Mouse (Mus musculus): Measurements from ENCODE around the gene Cfap20. TPM values are rescaled to one million over a fixed set of nuclear protein-coding genes. Genes with fewer than 3 reads are reported as not detected.
"Not testable (repeated sequence)": the region's sequence is repeated elsewhere in the genome, so short reads cannot be mapped to it uniquely, and the experiment has no call there.

The Cfap20 gene
- total RNA-seq, 2 experiments from 2014 or later = 62.1 to 62.8 TPM

GRCm38 (mm10) chr8:95424682-95425081 is 10.0 kb downstream of the Cfap20 start:
- ATAC-seq (replicated peaks; ENCODE audit: poor library complexity, severe bottlenecking) = no peak

- no peak for ATAC-seq (replicated peaks; ENCODE audit: poor library complexity, severe bottlenecking)
Observed at GRCm38 (mm10) chr8:95422193-95422810, 12.4 kb downstream of the Cfap20 start.

- ATAC-seq (replicated peaks; ENCODE audit: poor library complexity, severe bottlenecking) = peak; percentile 97
Observed at GRCm38 (mm10) chr8:95411309-95411972, 23.2 kb downstream of the Cfap20 start.

GRCm38 (mm10) chr8:95409518-95409917 is 25.2 kb downstream of the Cfap20 start:
- ATAC-seq (replicated peaks; ENCODE audit: poor library complexity, severe bottlenecking) = no peak

GRCm38 (mm10) chr8:95401091-95401490 is 33.6 kb downstream of the Cfap20 start:
- ATAC-seq (replicated peaks; ENCODE audit: poor library complexity, severe bottlenecking) = no peak

- no peak for ATAC-seq (replicated peaks; ENCODE audit: poor library complexity, severe bottlenecking)
Observed at GRCm38 (mm10) chr8:95399131-95399530, 35.5 kb downstream of the Cfap20 start.

- ATAC-seq (replicated peaks; ENCODE audit: poor library complexity, severe bottlenecking) = no peak
Observed at GRCm38 (mm10) chr8:95397201-95397600, 37.5 kb downstream of the Cfap20 start.

- 0 out of 2 replicates have a peak, but pooled peaks have one; percentile 36 for ATAC-seq (replicated peaks; ENCODE audit: poor library complexity, severe bottlenecking)
Observed at GRCm38 (mm10) chr8:95396752-95397151, 37.9 kb downstream of the Cfap20 start.

- ATAC-seq (replicated peaks; ENCODE audit: poor library complexity, severe bottlenecking) = no peak
Observed at GRCm38 (mm10) chr8:95395186-95395918, 39.3 kb downstream of the Cfap20 start.

GRCm38 (mm10) chr8:95392604-95393003 is 42.1 kb downstream of the Cfap20 start:
- 0 out of 2 replicates have a peak, but pooled peaks have one; percentile 15 for ATAC-seq (replicated peaks; ENCODE audit: poor library complexity, severe bottlenecking)

GRCm38 (mm10) chr8:95391101-95391500 is 43.6 kb downstream of the Cfap20 start:
- no peak for ATAC-seq (replicated peaks; ENCODE audit: poor library complexity, severe bottlenecking)

GRCm38 (mm10) chr8:95390312-95390711 is 44.4 kb downstream of the Cfap20 start:
- ATAC-seq (replicated peaks; ENCODE audit: poor library complexity, severe bottlenecking) = peak; percentile 20; the same call in 1 of the 2 replicates

GRCm38 (mm10) chr8:95387936-95388335 is 46.7 kb downstream of the Cfap20 start:
- no peak for ATAC-seq (replicated peaks; ENCODE audit: poor library complexity, severe bottlenecking)

GRCm38 (mm10) chr8:95387221-95387620 is 47.4 kb downstream of the Cfap20 start:
- ATAC-seq (replicated peaks; ENCODE audit: poor library complexity, severe bottlenecking) = no peak

- no peak for ATAC-seq (replicated peaks; ENCODE audit: poor library complexity, severe bottlenecking)
Observed at GRCm38 (mm10) chr8:95386037-95386436, 48.6 kb downstream of the Cfap20 start.

- ATAC-seq (replicated peaks; ENCODE audit: poor library complexity, severe bottlenecking) = no peak
Observed at GRCm38 (mm10) chr8:95384501-95384900, 50.2 kb downstream of the Cfap20 start.

- no peak for ATAC-seq (replicated peaks; ENCODE audit: poor library complexity, severe bottlenecking)
Observed at GRCm38 (mm10) chr8:95381595-95381994, 53.1 kb downstream of the Cfap20 start.

- no peak for ATAC-seq (replicated peaks; ENCODE audit: poor library complexity, severe bottlenecking)
Observed at GRCm38 (mm10) chr8:95380953-95381352, 53.7 kb downstream of the Cfap20 start.

GRCm38 (mm10) chr8:95378928-95379327 is 55.7 kb downstream of the Cfap20 start:
- not testable (repeated sequence) for ATAC-seq (replicated peaks; ENCODE audit: poor library complexity, severe bottlenecking)

GRCm38 (mm10) chr8:95377863-95378291 is 56.8 kb downstream of the Cfap20 start:
- no peak for ATAC-seq (replicated peaks; ENCODE audit: poor library complexity, severe bottlenecking)

GRCm38 (mm10) chr8:95377101-95377500 is 57.6 kb downstream of the Cfap20 start:
- ATAC-seq (replicated peaks; ENCODE audit: poor library complexity, severe bottlenecking) = no peak

Data from granulocyte monocyte progenitor cell, adult 5-6 weeks (primary cell).